Mouse (Mus musculus): ENCODE measurements around the gene Stag1. TPM values are rescaled to one million over a fixed set of nuclear protein-coding genes. Genes with fewer than 3 reads are reported as not detected.

The Stag1 gene
- polyA plus RNA-seq, 1 experiment from 2014 or later: 57.5 TPM

DNA sequence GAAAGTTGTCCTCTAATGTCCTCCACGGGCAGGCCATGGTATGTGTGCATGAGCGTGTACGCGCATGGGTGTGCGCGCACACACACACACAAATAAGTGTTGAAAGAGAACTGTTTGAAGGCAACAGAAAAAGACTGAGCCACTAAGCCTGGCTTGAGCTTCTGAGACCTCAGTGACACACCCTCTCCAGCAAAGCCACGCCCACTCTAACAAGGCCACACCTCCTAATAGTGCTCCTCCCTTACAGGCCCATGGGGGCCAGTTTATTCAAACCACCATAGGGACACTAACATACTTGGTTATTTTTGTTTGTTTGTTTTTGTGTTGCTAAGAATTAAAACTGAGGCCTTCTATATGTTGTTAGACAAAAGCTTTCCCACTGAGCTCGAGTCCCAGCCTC is 1.3 kb upstream of the Stag1 start:
- no peak overlapping the region for H3K27ac ChIP-seq (replicated peaks; ENCODE audit: low read depth, low read length)
- H3K36me3 ChIP-seq (ENCODE audit: control insufficient read depth, insufficient read depth, low read length): no peaks in the 10 kb centered on the region
- no peak overlapping the region for H3K4me3 ChIP-seq (ENCODE audit: low read depth, low read length)
- H3K27me3 ChIP-seq (ENCODE audit: control insufficient read depth, insufficient read depth, low read length): no peaks in the 10 kb centered on the region
- H3K9me3 ChIP-seq (ENCODE audit: control insufficient read depth, low read length): no peaks in the 10 kb centered on the region
- H3K9ac ChIP-seq (ENCODE audit: low read length): no peak overlapping the region
- no peak for DNase-seq (ENCODE audit: low spot score)
- WGBS: 87% methylated on average over 8 of the region's 8 CpGs
- ATAC-seq (ENCODE audit: insufficient number of reproducible peaks, low FRiP score, low TSS enrichment, low read depth): no peak
- no peak overlapping the region for H3K4me2 ChIP-seq (ENCODE audit: low read depth, severe bottlenecking)
- no peaks in the 10 kb centered on the region for H3K4me1 ChIP-seq (ENCODE audit: control insufficient read depth, insufficient read depth, low read length)

DNA sequence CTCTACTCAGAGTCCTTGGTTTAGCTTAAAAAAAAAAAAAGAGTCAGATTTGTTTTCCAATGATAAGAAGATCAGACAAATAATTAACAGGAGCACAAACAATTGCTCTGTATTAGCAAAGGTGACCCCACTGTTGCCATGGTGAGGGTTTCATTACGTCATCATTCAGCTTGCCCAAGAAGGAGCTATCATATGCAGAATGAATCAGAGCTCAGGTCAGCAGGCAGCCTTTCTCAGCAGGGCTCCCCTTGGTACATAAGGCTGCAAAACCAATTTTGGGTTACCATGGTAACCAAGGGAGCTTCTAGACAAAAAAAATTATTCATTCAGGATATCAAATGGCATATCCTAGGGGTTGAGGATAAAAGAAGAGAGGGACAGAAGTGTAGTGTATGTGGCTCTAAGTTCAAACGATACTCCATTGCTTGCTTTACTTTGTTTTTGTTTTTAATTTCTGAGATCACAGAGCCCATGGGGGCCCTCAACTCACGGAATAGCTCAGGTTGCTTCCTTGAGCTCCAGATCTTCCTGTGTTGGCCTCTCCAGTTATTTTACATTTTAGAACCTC is 2.2 kb downstream of the Stag1 start:
- ATAC-seq (ENCODE audit: insufficient number of reproducible peaks, low FRiP score, low TSS enrichment, low read depth) (no peak), DNase-seq (ENCODE audit: low spot score) (no peak)
- no peaks in the 10 kb centered on the region for H3K4me1 ChIP-seq (ENCODE audit: control insufficient read depth, insufficient read depth, low read length)
- H3K27ac ChIP-seq (replicated peaks; ENCODE audit: low read depth, low read length): no peak overlapping the region
- H3K9me3 ChIP-seq (ENCODE audit: control insufficient read depth, low read length): no peaks in the 10 kb centered on the region
- H3K9ac ChIP-seq (ENCODE audit: low read length): no peak overlapping the region
- no peak overlapping the region for H3K4me3 ChIP-seq (ENCODE audit: low read depth, low read length)
- no peak overlapping the region for H3K4me2 ChIP-seq (ENCODE audit: low read depth, severe bottlenecking)
- no peaks in the 10 kb centered on the region for H3K36me3 ChIP-seq (ENCODE audit: control insufficient read depth, insufficient read depth, low read length)
- no peaks in the 10 kb centered on the region for H3K27me3 ChIP-seq (ENCODE audit: control insufficient read depth, insufficient read depth, low read length)
- 80% methylated on average over 3 of the region's 3 CpGs for WGBS

DNA sequence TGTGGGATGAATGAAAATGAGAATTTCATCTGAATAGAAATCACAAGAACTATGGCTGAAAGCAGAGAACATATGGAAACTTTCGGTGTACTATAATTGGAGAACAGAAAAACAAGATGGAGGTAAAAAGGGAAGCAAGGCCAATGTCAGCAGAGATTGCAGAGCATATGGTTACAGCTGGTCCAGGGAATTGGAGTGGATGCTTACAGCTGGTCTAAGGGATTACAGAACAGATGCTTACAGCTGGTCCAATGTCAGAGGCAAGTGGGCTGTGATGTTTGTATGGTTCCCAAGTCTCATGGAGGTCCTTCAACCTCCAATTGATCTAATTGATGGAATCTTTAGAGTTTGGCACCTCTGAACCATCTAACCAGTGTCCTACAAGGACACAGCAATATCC is 4.5 kb downstream of the Stag1 start:
- no peaks in the 10 kb centered on the region for H3K36me3 ChIP-seq (ENCODE audit: control insufficient read depth, insufficient read depth, low read length)
- ATAC-seq (ENCODE audit: insufficient number of reproducible peaks, low FRiP score, low TSS enrichment, low read depth): no peak
- H3K4me3 ChIP-seq (ENCODE audit: low read depth, low read length): no peak overlapping the region
- no peak overlapping the region for H3K27ac ChIP-seq (replicated peaks; ENCODE audit: low read depth, low read length)
- no peaks in the 10 kb centered on the region for H3K4me1 ChIP-seq (ENCODE audit: control insufficient read depth, insufficient read depth, low read length)
- H3K27me3 ChIP-seq (ENCODE audit: control insufficient read depth, insufficient read depth, low read length): no peaks in the 10 kb centered on the region
- no peak overlapping the region for H3K4me2 ChIP-seq (ENCODE audit: low read depth, severe bottlenecking)
- 92% methylated on average over 1 of the region's 1 CpGs for WGBS
- no peak for DNase-seq (ENCODE audit: low spot score)
- H3K9ac ChIP-seq (ENCODE audit: low read length): no peak overlapping the region
- no peaks in the 10 kb centered on the region for H3K9me3 ChIP-seq (ENCODE audit: control insufficient read depth, low read length)

DNA sequence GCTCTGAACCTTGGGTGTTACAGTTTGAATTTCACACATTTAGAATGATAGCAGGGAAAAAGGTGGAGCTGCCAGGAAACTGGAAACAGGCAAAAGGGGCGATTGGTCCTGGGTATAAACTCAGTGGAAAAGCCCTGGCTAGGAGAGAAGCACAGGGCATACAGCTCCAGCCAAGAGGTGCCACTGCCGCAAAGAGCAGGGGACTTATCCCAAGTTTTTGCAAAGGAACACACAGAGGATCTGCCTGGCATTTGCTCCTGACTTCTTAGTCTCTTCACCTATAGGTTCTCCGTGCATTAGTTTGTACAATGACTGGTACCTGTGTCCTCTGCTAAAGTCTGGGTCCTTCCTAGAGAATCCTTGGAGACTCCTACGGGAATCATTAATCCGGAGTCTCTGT is 5.6 kb downstream of the Stag1 start:
- Histone ChIP-seq H3K27me3 (ENCODE audit: control insufficient read depth, insufficient read depth, low read length) (no peaks in the 10 kb centered on the region), H3K9ac (ENCODE audit: low read length) (no peak overlapping the region), H3K27ac (replicated peaks; ENCODE audit: low read depth, low read length) (no peak overlapping the region), H3K36me3 (ENCODE audit: control insufficient read depth, insufficient read depth, low read length) (no peaks in the 10 kb centered on the region), H3K4me1 (ENCODE audit: control insufficient read depth, insufficient read depth, low read length) (no peaks in the 10 kb centered on the region), H3K4me3 (ENCODE audit: low read depth, low read length) (no peak overlapping the region), H3K4me2 (ENCODE audit: low read depth, severe bottlenecking) (no peak overlapping the region), H3K9me3 (ENCODE audit: control insufficient read depth, low read length) (no peaks in the 10 kb centered on the region)
- DNase-seq (ENCODE audit: low spot score): no peak
- 69% methylated on average over 5 of the region's 5 CpGs for WGBS
- no peak for ATAC-seq (ENCODE audit: insufficient number of reproducible peaks, low FRiP score, low TSS enrichment, low read depth)

DNA sequence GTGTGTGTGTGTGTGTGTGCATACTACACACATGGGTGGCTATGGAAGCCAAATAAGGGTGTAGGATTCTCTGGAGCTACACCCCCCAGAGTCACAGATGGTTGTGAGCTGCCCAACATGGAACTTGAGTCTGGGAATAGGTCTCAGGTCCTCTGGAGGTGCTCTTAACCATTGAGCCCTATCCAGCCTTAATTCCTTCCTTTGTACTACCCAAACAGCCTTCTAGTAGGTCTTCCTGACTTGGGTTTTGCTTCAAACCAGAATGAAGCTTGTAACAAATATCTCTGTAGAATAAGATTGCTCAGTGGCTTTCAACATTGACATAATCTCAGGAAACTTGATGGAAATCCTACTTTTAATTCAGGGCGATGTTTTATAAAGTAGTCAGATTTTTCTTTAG is 7.9 kb downstream of the Stag1 start:
- WGBS: 85% methylated on average over 1 of the region's 1 CpGs
- no peak overlapping the region for H3K9ac ChIP-seq (ENCODE audit: low read length)
- DNase-seq (ENCODE audit: low spot score) (no peak), ATAC-seq (ENCODE audit: insufficient number of reproducible peaks, low FRiP score, low TSS enrichment, low read depth) (no peak)
- no peaks in the 10 kb centered on the region for H3K36me3 ChIP-seq (ENCODE audit: control insufficient read depth, insufficient read depth, low read length)
- no peak overlapping the region for H3K4me2 ChIP-seq (ENCODE audit: low read depth, severe bottlenecking)
- no peaks in the 10 kb centered on the region for H3K4me1 ChIP-seq (ENCODE audit: control insufficient read depth, insufficient read depth, low read length)
- no peaks in the 10 kb centered on the region for H3K27me3 ChIP-seq (ENCODE audit: control insufficient read depth, insufficient read depth, low read length)
- H3K27ac ChIP-seq (replicated peaks; ENCODE audit: low read depth, low read length): no peak overlapping the region
- no peaks in the 10 kb centered on the region for H3K9me3 ChIP-seq (ENCODE audit: control insufficient read depth, low read length)
- no peak overlapping the region for H3K4me3 ChIP-seq (ENCODE audit: low read depth, low read length)

DNA sequence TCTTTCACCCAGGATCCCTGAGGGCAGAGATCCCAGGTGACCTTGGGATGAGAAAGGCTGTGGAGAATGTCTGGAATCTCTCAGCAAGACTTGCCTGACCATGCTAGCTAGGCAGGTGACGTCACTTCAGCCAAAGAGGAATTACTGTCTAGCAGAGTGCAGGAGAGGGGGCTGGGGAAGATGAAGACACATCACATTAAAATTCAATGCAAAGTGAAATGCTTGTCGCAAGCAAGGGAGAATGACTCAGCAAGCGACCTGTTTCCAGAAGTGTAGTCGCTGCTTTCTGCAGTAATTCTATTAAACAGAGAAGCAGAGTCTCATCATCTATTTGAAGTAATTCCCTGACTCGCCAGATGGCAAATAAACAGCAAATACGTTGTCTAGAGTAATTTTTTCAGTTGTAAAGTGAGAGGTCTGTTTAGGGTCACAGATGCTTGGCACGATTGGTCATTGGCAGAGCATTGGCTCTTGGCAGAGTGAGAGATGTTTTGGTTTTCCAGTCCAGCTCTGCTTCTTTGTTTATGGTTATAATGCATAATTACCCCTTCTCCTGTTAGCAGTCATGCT is 8.5 kb downstream of the Stag1 start:
- Histone ChIP-seq H3K9me3 (ENCODE audit: control insufficient read depth, low read length) (no peaks in the 10 kb centered on the region), H3K4me1 (ENCODE audit: control insufficient read depth, insufficient read depth, low read length) (no peaks in the 10 kb centered on the region), H3K27me3 (ENCODE audit: control insufficient read depth, insufficient read depth, low read length) (no peaks in the 10 kb centered on the region), H3K36me3 (ENCODE audit: control insufficient read depth, insufficient read depth, low read length) (no peaks in the 10 kb centered on the region), H3K4me2 (ENCODE audit: low read depth, severe bottlenecking) (no peak overlapping the region), H3K4me3 (ENCODE audit: low read depth, low read length) (no peak overlapping the region), H3K9ac (ENCODE audit: low read length) (no peak overlapping the region), H3K27ac (replicated peaks; ENCODE audit: low read depth, low read length) (no peak overlapping the region)
- 56% methylated on average over 7 of the region's 7 CpGs for WGBS
- ATAC-seq (ENCODE audit: insufficient number of reproducible peaks, low FRiP score, low TSS enrichment, low read depth) (no peak), DNase-seq (ENCODE audit: low spot score) (no peak)

DNA sequence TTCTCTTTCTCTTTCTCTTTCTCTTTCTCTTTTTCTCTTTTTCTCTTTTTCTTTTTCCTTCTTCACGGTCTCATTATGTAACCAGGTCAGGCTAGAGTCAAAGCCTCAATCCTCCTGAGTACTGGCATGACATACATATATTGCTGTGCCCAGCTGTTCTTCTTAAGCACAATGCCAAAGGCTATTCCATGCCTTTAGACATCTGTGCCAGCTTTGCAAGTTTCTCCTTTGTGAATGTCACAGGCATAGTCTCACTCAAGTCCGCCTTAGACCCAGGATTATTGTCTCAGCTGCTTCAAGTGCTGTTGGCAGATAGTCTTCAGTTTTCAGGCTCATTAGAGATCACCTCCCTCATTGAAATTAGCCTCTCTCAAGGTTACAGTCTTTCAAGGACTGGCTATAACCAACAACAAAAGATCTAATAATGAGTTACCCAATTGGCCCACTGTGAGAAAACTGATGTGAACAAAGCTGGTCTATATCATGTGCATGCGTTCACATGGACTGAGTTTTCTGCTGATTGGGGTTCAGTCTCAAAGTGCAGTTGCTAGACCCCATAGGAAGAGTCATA is 16.0 kb downstream of the Stag1 start:
- ATAC-seq (ENCODE audit: insufficient number of reproducible peaks, low FRiP score, low TSS enrichment, low read depth): no peak

DNA sequence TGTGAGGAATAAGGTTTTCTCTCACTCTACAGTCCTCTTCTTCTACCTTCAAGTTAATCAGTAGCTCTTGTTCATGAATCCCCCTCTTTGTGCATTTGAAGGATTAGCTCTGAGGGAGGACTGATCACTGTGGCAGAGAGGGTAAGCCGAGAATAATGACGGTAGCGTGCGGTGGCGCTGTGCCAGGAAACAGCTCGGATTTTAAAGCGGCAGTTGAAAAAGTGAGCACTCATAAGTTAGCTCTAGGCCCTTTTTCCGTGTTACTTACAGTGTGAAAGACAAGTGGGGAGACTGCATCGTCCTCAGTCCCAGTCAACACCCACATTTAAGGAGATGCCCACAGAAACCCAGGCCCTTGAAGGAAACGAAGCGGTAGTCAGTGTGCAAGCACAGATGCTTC is 19.3 kb downstream of the Stag1 start:
- DNase-seq (ENCODE audit: low spot score) (no peak), ATAC-seq (ENCODE audit: insufficient number of reproducible peaks, low FRiP score, low TSS enrichment, low read depth) (no peak)
- Histone ChIP-seq H3K9me3 (ENCODE audit: control insufficient read depth, low read length) (no peaks in the 10 kb centered on the region), H3K4me1 (ENCODE audit: control insufficient read depth, insufficient read depth, low read length) (no peaks in the 10 kb centered on the region), H3K36me3 (ENCODE audit: control insufficient read depth, insufficient read depth, low read length) (no peaks in the 10 kb centered on the region), H3K9ac (ENCODE audit: low read length) (no peak overlapping the region), H3K4me2 (ENCODE audit: low read depth, severe bottlenecking) (no peak overlapping the region), H3K27me3 (ENCODE audit: control insufficient read depth, insufficient read depth, low read length) (no peaks in the 10 kb centered on the region), H3K4me3 (ENCODE audit: low read depth, low read length) (no peak overlapping the region), H3K27ac (replicated peaks; ENCODE audit: low read depth, low read length) (no peak overlapping the region)
- 74% methylated on average over 11 of the region's 11 CpGs for WGBS

More for the DNA sequence above, 16.0 kb downstream of the Stag1 start:
- Histone ChIP-seq H3K27ac (replicated peaks; ENCODE audit: low read depth, low read length) (no peak overlapping the region), H3K4me2 (ENCODE audit: low read depth, severe bottlenecking) (no peak overlapping the region), H3K4me1 (ENCODE audit: control insufficient read depth, insufficient read depth, low read length) (no peaks in the 10 kb centered on the region), H3K9me3 (ENCODE audit: control insufficient read depth, low read length) (no peaks in the 10 kb centered on the region), H3K36me3 (ENCODE audit: control insufficient read depth, insufficient read depth, low read length) (no peaks in the 10 kb centered on the region), H3K27me3 (ENCODE audit: control insufficient read depth, insufficient read depth, low read length) (no peaks in the 10 kb centered on the region), H3K9ac (ENCODE audit: low read length) (no peak overlapping the region), H3K4me3 (ENCODE audit: low read depth, low read length) (no peak overlapping the region)
- no peak for DNase-seq (ENCODE audit: low spot score)
- WGBS: 90% methylated on average over 3 of the region's 3 CpGs

DNA sequence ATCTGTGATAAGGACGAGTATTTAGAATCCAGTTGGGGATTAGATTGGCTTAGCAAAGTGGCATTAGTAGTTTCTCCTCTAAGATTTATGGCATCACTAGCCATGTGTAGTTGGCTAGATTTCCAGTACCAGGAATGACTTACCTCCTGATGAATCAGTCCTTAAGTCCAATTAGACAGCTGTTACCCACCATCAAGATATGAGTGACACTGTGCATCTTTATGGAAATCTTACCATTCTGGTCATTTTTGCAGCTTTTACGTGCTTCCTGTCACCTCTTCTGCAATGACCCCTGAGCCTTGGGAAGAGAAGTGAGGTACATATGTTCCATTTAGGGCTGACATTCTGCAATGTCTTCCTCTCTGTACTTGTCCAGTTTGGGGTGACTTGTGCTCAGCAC is 28.7 kb downstream of the Stag1 start:
- Histone ChIP-seq H3K4me3 (ENCODE audit: low read depth, low read length) (no peak overlapping the region), H3K36me3 (ENCODE audit: control insufficient read depth, insufficient read depth, low read length) (no peaks in the 10 kb centered on the region), H3K27me3 (ENCODE audit: control insufficient read depth, insufficient read depth, low read length) (no peaks in the 10 kb centered on the region), H3K27ac (replicated peaks; ENCODE audit: low read depth, low read length) (no peak overlapping the region), H3K4me2 (ENCODE audit: low read depth, severe bottlenecking) (no peak overlapping the region), H3K9me3 (ENCODE audit: control insufficient read depth, low read length) (no peaks in the 10 kb centered on the region), H3K4me1 (ENCODE audit: control insufficient read depth, insufficient read depth, low read length) (no peaks in the 10 kb centered on the region), H3K9ac (ENCODE audit: low read length) (no peak overlapping the region)
- 70% methylated on average over 2 of the region's 2 CpGs for WGBS
- DNase-seq (ENCODE audit: low spot score) (no peak), ATAC-seq (ENCODE audit: insufficient number of reproducible peaks, low FRiP score, low TSS enrichment, low read depth) (no peak)

Measured in limb, embryonic 11.5 days (tissue).